Mouse (Mus musculus): ENCODE results near the gene Chrna1.

GRCm38 (mm10) chr2:73591246-73591645, 11.1 kb upstream of the Chrna1 start:
- TF ChIP-seq EP300 (IDR thresholded peaks at IDR 0.05; ENCODE audit: insufficient read depth, low read depth, low read length) = no peak
- TF ChIP-seq CTCF (IDR thresholded peaks at IDR 0.05; ENCODE audit: low read depth, low read length) = no peak
